Mouse (Mus musculus): ENCODE results near the gene Unc93b1.

GRCm38 (mm10) chr19:3895171-3895631 is 39.8 kb upstream of the Unc93b1 start:
- TF ChIP-seq CTCF (IDR thresholded peaks at IDR 0.05; ENCODE audit: insufficient read depth, low read length): no peak
- TF ChIP-seq POLR2A (IDR thresholded peaks at IDR 0.05; ENCODE audit: borderline replicate concordance, extremely low read depth, low read depth, low read length): no peak
